Mouse (Mus musculus) MEL (cell line): Measurements from ENCODE around the gene Catsper1.

Experiments used
- CTCF ChIP-seq, 3 experiments: IDR thresholded peaks in 2 of 3; conservative IDR thresholded peaks in 1 of 3; 2 replicates each; pipeline ENCODE4 v1.5.1; 2011 to 2012; ENCODE audit warnings: low read length in 3 of 3, low read depth in 2 of 3, mild to moderate bottlenecking in 2 of 3, improper control_type of control experiment in 1 of 3, inconsistent platforms in 1 of 3, mixed read lengths in 1 of 3, moderate library complexity in 1 of 3; ENCODE audit not compliant: control insufficient read depth in 1 of 3, insufficient read depth in 1 of 3, poor library complexity in 1 of 3, severe bottlenecking in 1 of 3
- GATA1 ChIP-seq: IDR thresholded peaks from 2 replicates; pipeline ENCODE4 v1.6.1; 2011; ENCODE audit warnings: low read depth, low read length, improper control_type of control experiment
- RCOR1 ChIP-seq: IDR thresholded peaks from 2 replicates; pipeline ENCODE4 v1.6.1; 2012; ENCODE audit warnings: low read depth, mild to moderate bottlenecking, inconsistent platforms, low read length, improper control_type of control experiment
- ZC3H11A ChIP-seq: IDR thresholded peaks from 2 replicates; pipeline ENCODE4 v1.6.1; 2012; ENCODE audit warnings: low read depth, mild to moderate bottlenecking, inconsistent platforms, low read length, improper control_type of control experiment
- ZMIZ1 ChIP-seq: IDR thresholded peaks from 2 replicates; pipeline ENCODE4 v1.6.1; 2012; ENCODE audit warnings: low read depth, mild to moderate bottlenecking, inconsistent platforms, low read length, improper control_type of control experiment, moderate library complexity

DNA sequence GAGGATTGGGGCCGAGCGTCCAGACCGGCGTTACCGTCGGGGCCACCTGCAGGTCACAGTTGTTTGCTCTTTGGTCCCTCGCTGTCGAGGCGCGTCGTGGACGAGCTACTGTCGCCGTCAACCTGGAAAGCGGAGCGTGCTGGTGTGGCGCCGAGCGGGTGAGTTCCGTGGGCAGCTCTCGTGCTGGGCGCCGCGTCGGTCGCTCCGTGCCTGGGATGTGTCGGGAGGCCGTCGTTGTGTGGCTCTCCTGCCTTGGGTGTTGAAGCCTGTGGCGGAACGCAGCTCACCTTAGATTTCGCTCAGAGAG lies 31.5 kb downstream of the Catsper1 start, which contains the start of gene Banf1:
- TF ChIP-seq RCOR1 (no peak), CTCF (IDR thresholded peaks at IDR 0.05 in 2 of 3, conservative IDR thresholded peaks at IDR 0.05 in 1 of 3; ENCODE audit: control insufficient read depth in 1 of 3, insufficient read depth in 1 of 3, low read depth in 2 of 3, low read length in 3 of 3, poor library complexity in 1 of 3, severe bottlenecking in 1 of 3) (no peak), ZC3H11A (no peak), ZMIZ1 (no peak), GATA1 (no peak)
